Mouse (Mus musculus) frontal cortex, postnatal 25 days (tissue): ENCODE data around the gene Abi3.

Experiments used
- DNase-seq, 2 experiments: peaks; one replicate each; pipeline ENCODE4 v3.0.0; 2022; ENCODE audit warnings: low spot score in 2 of 2

Gene Abi3

DNA sequence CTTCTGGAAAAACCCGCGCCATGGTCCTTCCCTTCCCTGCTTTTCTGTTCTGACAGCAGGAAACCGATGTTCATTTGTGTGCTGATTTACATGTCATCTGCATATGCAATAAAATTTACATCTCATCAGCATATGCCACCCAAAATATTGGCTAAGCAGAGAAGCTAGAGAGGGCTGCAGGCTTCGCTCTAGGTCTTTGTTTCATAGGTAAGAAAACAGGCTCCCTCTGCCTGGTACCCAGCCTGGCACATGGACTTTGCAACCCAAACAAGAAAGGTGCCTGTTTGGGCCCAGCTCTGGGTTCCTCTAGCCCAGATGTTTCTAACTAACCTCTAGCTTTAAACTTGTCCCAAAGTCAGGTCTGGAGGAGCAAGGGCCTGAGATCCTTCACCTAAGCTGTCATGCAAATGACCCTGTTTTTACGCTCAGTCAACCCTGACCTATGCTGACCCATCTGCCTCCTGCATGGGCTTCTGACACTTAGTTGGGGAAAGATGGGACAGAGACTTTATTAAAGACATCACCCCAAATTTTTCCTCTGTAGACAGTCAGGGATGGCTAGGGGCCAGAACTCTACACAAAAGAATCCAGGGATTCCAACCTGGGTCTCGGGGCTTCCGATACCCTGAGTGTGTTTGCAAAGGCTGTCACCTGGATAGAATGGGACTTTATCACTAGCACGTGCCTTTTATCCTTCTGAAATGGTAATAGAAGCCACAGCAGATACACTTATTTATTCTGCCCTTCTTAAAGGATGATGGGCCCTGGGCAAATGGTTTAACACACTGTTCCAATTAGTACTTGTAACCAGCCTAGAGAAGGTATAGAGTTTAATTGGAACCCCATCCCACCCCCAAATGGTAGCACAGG, 3.0 kb downstream of the Abi3 start:
- no peak for DNase-seq

DNA sequence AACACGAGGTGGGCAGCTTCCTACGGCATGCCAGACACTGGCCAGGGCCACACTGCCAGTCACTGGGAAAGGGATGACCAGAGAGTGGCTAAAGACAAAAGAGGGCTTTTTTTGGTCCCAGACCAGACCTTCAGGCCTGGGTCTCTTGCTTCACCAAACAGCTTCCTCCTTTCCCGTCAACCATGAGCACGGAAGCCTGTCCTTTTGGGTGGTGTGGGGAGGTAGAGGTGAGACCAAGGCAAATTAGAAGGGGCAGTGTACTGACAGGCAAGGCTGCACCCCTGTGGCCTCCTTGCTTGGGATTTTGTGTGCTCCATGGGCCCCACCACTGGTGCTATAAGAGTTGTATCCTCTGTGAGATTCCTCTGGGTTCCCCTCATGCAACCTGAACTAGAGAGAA, 3.7 kb downstream of the Abi3 start:
- DNase-seq = no peak

DNA sequence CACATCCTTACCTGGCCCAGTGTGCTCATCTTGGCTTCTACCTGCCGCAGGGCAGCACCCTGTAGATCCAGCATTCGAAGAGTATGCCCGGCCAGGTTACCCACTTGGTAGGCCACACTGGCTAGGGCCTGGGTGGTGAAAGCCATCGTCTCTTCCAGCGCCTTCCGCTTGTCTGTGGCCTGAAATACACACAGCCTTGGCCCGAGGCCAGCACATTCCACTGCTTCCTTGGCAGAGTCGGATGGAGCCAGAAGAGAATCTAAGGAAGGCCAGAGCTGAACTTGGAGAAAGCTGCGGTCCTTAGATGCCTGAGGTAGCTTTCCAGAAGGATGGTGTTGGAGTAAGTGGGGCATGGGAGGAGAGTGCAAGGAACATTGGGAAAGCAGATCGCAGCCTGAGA, 5.2 kb downstream of the Abi3 start, which contains the start of gene Gngt2:
TSS of gene Gngt2 (plus strand) at position 158 of the 400 bp plus-strand sequence.
- DNase-seq = no peak

DNA sequence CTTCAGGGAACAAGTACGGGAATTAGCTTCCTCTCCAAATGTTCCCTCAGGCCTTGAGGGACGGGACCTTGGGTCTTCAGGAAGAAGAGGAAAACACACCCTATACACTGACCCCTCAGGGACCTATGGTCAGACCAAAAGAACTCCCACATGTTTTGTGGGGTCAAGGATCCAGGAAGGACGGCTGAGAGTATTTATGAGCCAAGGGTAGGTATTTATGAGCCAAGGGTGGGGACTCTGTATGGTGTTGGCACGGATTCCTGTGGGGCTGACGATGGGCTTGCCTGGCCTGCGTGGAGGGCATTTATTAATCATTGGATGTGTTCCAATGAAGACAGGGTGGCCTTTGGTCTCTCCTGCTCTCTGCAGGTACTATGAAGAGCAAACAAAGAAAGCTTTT, 5.8 kb downstream of the Abi3 start:
- no peak for DNase-seq

DNA sequence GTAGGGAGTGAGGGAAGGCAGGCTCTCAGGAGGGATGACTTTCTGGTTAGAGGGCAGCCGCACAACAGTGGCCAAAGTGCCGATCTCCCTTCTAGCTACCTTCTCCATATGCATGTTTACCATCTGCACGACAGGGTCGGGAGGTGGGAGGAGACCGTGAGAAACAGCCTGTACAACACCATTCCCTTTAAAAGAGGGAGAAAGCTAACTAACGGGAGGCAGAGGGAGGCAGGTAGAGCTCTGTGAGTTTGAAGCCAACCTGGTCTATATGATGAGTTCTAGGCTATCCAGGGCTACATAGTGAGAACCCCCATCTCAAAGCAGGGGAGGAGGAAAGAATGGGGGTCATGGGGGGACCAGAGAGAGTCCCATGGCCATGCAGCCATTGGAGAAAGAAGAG, 6.4 kb downstream of the Abi3 start:
- DNase-seq = no peak

DNA sequence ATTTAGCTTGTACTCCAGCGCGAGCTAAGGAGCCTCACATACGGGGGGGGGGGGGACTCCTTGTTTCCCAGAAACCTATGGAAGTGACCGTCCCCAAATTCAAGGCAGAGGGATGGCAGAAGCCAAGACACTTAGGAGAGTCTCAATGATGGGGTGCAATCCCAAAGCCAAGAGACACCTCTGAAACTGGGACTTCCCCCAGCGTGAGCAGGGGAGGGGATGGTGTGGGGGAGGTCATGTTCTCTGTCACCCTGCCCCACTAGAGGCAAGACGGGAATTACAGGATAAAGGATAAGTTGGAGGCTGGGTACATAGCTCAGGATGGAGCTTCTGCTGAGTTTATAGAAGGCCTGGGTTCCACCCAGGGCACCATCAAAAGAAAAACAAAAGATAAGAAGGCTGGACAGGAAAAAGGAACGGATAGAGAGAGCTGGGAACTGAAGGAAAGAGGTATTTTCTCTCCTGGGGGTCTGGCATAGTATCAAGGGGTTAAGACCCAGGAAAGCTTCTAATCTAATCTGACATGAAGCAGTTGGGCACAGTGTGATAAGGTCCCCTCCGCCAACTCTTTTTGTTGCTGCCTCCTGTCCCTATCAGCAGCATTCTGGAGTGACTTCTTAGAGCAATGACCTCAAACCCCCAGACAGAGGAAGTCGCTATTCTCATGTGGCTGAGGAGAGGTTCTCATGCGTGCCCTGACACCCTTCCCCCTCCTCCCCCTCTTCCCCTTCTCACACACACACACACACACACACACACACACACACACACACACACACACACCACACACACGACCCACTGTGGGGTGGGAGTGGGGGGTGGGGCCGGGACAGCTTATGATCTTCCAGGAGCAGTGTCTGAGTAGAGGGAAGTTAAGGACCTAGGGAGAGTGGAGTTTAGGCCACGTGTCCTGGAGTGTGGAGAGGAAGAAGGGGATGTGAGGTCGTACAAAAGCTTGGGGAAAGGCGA, 7.2 kb downstream of the Abi3 start:
- no peak for DNase-seq

DNA sequence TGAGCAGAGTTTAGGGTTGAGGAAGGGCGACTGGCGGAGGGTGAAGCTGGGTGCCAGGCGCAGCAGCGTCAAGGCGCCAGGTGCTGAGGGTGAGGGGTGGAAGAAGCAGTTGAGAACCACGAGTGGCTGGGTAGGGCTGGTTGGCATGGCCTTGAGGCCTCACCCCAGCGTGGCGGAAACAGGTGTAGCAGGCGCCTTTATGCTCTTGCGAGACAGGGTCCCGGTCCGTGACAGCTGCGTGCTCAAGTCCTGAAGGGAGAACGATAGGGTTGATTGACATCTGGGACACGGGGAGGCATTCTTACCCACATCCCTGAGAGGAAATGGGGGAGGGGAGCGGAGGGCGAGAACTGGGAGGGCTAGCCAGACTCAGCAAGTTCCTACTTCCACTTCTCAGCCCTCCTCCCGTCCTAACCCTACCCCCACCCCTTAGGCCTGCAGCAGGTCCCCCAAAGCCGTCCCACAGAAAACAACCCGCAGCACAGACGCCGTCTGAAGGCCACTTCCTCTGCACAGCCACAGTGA, 8.1 kb downstream of the Abi3 start:
- no peak for DNase-seq

DNA sequence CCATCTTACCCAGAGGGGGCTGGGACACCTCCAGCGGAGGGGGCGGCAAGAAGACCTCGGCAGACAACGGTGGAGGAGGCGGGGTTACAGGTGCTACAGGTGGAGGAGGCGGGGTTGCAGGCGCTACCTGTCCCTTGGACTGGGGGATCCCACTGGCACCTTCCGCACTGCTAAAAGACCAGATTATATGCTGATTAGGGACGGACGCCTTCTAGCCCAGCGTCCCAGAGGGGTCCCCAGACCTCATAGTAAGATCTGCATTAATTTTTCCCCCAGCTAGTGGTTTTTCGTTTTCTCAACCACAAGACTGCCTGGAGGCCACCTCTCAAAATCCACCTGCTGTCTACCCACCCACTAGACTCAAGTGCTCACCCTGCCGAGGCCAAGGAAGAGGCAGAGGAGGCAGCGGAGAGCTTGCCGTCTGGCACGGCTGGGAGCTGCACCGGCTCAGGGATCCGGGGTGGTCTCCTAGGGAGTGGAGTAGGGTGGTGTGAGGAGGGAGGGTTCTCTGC, 8.6 kb downstream of the Abi3 start:
- no peak for DNase-seq

DNA sequence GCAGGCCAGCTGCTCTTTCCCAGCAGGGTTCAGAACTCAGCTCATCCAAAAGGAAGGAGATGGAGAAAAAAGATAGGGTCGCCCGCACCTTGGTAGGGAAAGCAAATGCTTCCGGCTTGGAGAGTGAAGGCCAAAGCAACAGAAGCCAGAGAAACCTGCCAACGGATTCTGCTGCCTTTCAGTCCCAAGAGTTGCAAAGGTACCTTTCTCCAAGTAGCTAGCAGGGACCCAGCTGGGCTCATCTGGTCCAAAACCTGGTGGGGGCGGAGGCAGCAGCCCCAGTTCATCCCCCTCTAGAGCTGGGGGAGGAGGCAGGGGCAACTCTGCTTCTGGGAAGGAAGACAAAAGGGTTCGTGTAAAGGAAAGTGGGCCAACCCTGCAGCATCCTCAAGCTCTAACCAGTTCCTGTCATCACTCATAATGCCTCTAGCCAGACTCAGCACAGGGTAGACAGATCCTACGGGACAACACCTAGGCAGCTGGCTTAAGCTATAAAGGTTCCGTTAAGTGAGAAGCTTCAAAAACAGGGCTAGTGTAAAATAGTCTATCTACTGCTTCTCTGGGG, 9.2 kb downstream of the Abi3 start:
- no peak for DNase-seq

DNA sequence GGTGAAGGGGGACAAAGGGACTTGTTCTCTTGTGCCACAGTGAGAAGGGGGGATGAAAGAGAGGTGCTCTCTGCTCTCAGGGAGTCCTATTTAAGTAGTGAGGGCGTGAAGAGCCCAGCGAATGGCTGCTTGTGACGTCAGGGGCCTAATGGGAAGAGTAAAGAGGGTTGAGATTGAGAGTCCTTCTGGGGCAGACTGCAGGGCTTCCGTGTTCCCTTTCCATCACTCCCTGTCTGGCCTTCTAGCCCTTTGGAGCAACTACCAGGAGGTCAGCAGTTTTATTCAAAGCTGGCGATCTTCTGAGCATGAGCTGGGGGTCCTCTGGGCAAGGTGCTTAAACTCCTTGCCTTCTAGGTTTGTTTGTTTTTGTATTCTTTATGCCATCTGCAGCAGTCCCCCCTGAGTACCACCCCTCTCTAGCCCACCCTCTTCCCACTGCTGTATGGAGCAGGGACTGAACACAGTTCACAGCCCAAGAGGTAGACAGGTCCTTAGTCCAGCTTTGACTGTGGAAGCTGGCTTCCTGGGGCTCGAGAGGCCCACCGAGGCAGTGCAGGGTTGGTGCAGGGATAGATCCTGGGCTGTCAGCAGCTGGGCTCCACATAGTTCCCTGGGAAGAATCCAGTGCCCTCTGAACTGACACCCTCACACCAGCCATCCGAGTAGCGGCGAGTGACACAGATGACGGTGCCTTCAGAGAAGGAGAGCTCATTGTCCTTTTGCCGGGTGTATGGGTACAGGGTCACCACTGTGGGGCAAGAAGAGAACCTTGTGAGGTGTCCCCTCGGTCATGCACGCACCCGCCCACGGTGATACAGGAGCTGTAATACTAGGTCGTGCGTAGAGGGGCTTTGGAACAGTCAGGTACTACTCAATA, 9.9 kb downstream of the Abi3 start:
- no peak for DNase-seq

DNA sequence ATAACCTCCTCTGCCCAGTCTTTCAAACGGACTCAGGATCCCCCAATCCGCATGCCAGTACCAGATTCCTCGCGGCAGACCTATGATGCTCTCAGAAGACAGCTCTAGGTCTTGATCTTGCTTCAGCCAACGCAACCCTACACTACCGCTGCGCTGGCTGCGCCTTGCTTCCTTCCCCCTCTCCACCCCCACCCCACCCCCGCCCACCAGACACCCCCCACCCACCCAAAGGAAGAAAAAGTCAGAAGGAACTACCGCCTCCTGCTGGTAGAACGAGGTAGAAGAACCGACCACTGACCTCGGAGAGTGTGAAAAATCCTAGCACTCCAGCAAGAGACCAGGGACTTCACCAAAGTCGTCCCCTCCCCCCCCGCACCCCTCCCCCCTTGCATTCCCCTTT, 10.6 kb downstream of the Abi3 start:
- no peak for DNase-seq

DNA sequence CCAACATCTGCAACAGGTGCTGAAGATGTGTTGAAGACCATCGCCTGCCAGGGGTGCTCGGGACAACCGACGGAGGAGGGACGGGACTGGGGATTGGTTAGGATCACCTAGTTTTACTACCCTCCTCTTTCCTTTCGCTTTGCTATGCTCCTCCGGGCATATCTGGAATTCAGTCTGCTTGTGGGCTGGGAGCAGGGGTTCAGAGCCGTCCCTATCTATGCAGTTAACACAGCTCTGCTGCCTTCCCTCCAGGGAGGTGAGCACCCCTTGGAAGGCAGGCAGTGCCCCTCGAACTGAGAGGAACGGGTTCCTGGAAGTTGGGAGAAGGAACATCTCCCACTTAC, 11.0 kb downstream of the Abi3 start:
- no peak for DNase-seq

DNA sequence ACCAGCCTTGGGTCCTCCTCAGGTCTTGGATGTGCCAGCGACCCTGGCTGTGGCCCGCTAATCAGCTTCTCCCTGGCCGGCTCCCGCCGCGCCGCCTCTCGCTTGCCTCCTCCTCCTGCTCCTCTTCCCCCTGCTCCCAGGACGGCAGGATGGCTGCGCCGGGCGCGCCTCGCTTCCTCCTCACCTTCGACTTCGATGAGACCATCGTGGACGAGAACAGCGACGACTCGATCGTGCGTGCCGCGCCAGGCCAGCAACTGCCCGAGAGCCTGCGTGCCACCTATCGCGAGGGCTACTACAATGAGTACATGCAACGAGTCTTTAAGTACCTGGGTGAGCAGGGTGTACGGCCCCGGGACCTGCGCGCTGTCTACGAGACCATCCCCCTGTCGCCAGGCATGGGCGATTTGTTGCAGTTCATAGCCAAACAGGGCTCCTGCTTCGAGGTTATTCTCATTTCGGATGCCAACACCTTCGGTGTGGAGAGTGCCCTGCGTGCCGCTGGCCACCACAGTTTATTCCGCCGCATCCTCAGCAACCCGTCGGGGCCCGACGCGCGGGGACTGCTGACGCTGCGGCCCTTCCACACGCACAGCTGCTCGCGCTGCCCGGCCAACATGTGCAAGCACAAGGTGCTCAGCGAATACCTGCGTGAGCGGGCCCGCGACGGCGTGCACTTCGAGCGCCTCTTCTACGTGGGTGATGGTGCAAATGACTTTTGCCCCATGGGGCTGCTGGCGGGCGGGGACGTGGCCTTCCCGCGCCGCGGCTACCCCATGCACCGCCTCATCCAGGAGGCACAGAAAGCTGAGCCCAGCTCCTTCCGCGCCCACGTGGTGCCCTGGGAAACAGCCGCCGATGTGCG, 11.6 kb downstream of the Abi3 start:
- DNase-seq = no peak

DNA sequence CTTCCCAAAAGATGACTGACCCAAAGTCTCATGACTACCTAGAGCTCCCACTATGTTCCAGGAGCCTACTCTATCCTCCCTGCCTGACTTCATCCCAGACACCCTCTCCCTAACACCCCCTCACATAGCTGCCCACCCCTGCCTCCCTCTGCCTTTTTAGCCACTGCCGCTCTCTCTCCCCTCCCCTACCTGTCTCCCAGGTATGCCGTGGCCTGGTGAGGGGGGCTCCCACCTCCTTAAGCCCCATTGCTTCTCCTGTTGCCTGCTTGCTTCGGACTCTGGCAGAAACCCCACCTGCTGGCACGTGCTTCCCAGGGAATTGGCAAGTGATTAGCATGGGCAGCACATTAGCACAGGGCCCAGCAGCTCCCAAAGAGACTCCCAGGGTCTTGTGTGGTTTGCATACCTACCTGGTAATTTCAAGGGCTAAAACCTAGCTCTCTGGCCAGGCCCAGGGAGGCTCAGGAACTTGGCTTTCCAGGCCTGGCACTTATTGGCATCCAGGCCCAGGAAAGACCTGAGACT, 12.7 kb downstream of the Abi3 start:
- DNase-seq = no peak

DNA sequence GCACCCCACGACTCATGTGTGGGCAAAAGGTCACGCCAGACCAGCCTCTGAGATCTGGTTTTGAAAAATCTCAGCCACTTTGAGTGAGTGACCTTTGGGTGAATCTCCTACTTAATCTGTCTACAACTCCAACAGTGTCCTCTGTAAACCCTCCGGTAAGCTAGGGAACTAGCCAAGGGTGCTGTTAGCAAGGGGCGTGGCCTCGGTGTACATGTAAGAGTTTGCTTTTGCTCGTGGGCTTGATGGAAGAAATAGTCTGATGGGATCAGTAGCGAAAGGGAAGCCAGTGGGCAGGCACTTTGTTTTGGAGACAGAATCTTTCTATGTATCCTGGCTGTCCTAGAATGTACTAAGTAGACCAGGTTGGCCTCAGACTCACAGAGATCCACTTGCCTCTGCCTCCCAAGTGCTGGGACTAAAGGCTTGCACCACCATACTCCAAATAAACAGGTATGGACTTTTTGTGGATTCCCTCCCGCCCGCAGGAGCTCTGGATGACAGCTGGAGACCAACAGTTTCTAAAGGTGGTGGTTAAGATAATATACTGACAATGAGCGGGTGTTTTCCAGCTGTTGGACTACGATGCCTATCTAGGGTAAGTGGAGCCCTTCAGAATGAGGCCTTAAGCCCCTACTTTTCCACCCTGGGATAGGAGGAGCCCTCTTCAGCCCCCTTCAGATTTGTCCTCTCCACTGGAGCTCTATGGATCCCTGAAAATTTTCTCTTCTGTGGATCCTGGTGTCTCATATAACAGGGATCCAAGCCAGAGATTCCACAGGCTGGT, 13.9 kb downstream of the Abi3 start:
- no peak for DNase-seq

DNA sequence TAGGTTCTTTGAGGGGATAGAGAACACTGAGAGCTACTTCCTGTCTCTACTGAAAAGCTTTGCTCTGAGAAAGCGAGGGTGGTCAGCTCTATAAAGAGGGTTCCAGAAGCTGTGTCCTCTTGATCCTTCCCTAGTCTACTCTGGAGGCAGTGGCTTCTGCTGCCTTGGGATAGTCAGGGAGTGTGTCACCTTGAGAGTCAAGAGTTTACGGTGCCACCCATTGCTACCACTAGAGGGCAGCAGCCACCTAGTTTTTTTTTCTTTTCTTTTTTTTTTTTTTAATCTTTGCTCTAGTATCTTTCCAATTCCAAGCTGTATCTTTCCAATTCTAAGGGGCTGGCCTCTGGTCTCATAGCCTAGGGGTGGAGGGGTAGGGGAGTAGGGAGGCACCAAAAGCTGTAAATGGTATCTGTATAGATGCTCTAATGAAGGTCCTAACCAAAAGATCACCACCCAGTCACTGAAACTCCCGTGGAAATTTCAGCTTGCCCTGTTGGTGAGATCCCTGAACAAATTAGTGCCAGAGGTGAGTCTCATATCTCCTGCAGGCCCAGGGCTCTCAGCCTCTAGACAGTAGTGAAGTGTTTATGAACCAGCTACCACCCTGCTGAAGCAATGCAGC, 14.7 kb downstream of the Abi3 start:
- DNase-seq = peak; percentile 70 to 73

DNA sequence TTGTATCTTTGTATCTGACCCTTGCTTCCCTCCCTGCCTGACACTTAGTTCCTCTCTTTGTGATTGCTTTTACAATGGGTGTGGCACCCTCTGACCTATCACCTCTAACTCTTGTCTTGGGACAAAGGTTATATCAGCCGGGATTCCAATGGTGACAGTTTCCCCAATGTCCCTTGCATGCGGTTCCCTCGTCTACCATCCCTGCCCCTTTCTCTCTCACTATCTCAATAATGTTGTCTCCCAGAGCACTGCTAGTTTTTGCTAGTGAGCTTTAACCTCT, 15.2 kb downstream of the Abi3 start:
- no peak for DNase-seq

DNA sequence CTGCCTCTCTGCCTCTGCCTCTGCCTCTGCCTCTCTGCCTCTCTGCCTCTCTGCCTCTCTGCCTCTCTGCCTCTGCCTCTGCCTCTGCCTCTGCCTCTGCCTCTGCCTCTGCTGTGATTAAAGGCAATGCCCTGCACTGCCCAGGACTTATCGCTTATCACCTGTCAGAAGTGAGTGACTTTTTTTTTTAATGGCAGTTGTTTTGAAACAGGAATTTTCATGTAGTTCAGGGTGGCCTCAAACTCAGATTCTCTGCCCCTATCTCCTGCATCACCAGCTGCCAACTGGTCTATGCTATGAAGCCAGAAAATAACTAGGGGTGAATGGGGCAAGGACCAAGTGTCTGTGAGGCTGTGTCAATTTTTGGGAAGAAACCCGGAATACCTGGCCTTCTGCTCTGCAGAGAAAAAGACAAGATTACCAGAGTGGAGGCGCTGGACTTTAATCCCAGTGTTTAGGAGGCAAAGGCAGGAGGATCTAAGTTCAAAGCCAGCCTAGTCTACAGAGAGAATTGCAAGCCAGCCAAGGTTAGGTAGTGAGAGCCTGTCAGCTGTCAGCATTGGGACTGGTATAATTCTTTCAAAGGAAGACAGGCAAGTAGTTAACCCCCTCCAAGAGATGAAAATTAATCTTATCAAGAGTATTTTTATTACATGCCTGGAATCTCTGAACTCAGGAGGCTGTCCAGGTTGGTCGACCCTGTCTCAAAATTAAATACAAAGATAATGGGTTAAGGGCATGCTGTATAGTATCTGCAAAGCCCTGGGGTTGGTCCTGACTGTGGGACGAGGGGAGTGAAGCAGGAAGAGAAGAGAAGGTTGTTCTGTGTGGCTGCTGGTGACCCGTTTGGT, 15.7 kb downstream of the Abi3 start:
- no peak for DNase-seq
